Mouse (Mus musculus) CD4-positive, CD25-positive, alpha-beta regulatory T cell, adult 2 months (primary cell): Measurements from ENCODE around the gene Esyt2.

Experiments used
- DNase-seq: peaks from one replicate; pipeline ENCODE4 v3.0.0-alpha.2; 2012; ENCODE audit warnings: low read depth, low spot score

The Esyt2 gene

GRCm38 (mm10) chr12:116280149-116280652, 795 bp upstream of the Esyt2 start:
- no peak for DNase-seq

GRCm38 (mm10) chr12:116281427-116282281, 658 bp downstream of the Esyt2 start:
- DNase-seq = peak; percentile 51

GRCm38 (mm10) chr12:116282856-116283255, 1.9 kb downstream of the Esyt2 start:
- DNase-seq = peak; percentile 46

- DNase-seq = peak; percentile 48
These were observed 2.5 kb downstream of the Esyt2 start for GRCm38 (mm10) chr12:116283511-116283910.

DNA sequence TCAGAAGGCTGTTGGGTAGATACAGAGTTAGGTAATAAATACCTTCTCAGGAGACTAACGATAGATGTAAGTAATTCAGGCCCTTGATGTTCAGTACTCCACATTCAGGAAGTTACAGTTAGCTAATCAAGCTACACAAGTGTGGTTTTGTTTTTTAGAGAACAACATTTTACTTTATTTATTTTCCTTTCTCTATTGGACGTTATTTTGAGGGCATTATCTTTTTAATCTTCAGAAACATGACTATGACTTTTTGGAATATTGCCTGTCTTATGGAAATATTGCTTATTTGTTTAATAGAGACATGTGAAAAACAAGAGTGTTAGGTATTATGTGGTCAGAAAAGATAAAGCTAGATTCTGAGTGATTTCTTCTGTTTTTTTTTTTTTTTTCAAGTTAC, 12.2 kb downstream of the Esyt2 start:
- DNase-seq = peak; percentile 24

DNA sequence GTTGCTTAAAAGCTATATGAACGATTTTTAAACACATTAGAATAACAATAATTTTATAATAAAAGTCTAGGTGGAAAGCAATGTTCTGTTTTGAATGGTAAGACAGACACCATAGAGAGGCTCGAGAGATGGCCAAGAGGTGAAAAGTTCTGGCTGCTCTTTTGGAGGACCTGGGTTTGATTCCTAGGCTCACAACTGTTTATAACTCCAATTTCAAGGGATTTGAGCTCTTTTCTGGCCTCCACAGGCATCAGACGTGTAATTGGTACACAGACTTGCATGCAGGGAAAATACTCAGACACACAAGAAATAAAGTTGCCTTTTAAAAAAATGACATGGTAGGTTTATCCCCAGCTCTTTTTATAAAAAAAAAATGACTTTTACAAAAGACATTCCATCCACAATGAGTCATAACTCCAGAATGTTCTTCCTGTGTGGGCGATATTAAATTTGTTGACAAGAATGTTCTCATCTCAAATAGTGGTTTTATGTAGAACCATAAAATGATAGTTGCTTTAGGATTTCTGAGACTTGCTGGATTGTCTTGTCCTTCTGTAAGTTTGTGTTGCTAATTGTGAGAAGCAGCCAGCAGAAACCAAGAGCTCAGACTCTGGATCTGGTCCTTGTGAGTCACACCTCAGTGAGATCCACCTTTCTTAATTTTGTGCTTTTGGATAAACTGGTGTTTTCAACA, 12.8 kb downstream of the Esyt2 start:
- DNase-seq = no peak

DNA sequence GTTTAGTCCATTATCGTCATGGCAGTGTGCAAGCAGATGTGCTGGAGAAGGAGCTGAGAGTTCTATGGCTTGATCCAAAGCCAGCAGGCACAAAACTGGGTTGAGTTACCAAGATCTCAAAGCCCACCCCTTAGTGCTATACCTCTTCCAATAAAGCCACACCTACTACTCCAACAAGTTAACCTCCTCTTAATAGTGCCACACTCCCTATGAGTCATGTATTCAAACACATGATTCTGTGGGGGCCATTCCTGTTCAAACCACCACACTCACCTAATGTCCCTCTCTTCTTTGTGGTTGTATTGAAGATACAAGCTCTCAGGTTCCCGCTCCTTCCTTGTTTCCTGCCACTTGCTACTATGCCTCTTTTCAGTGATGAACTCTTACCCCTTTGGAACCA, 18.9 kb downstream of the Esyt2 start:
- no peak for DNase-seq

DNA sequence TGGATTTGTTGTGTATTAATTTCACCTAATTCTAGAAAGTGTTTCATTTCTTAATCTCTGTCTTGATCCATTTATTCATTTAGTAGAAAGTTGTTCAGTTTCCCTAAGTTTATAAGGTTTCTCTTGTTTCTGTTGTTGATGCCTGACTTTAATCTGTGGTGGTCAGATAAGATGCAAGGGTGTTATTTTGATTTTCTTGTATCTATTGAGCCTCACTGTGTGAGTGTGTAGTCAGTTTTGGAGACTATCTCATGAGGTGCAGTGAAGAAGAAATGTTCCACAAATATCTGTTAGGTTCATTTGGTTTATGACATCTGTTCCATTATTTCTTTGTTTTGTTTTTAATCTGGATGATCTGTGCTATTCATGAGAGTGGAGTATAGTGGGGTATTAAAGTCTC, 21.2 kb downstream of the Esyt2 start:
- DNase-seq = no peak

DNA sequence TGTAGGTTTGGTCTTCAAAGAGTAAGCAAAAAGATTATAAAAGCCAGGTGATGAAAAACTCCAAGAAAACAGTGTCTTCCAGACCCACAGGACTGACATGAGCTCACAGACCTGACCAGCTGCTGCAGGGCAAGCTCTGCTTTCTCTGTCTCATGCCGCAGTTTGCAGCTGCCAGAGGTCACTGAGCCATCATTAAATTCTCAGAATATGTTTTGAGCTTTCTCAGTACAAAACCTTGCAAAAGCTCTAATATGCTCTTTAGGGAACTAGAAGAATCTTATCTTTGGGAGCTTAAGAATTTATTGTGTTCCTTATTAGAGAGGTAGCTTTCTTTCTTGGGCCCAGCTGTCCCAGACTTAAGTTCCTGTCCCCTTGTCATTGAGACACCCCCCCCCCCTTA, 25.0 kb downstream of the Esyt2 start:
- DNase-seq = no peak

- DNase-seq = no peak
These were observed 26.9 kb downstream of the Esyt2 start for GRCm38 (mm10) chr12:116307870-116308269.

DNA sequence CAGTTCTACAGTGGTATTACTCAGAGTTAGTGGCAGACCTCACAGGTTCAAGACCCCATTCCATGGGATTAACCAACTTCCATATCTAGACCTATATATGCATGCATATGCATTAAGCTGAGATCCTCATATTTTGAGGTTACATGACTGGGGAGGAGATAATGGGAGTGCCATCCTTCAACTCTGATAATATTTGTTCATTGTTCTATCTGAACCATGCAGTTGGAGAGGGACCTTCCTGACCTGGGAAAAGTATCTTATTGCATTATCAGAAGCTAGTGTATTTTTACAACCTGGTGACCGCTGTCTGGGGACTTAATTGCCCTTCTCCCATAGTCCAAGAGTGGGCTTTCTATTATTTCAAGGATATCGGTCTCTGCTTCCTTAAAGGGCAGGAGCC, 27.6 kb downstream of the Esyt2 start:
- DNase-seq = no peak

DNA sequence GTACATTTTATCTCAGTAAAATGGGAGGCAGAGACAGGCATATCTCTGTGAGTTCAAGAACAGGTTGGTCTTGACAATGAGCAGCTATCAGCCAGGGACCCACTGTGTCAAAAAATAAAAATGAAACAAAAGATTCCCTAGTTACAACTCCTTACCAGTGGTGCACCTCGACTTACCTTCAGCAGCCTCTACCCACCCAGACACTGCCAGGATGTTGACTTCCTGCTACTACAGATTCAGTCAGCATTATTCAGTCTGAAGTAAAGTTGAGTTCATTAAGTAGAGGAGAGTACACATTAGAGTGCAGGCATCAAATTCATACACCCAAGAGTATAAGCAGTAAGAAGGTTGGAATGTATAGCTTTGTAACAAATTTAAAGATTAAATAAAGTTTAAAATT, 32.8 kb downstream of the Esyt2 start:
- peak; percentile 63 for DNase-seq

DNA sequence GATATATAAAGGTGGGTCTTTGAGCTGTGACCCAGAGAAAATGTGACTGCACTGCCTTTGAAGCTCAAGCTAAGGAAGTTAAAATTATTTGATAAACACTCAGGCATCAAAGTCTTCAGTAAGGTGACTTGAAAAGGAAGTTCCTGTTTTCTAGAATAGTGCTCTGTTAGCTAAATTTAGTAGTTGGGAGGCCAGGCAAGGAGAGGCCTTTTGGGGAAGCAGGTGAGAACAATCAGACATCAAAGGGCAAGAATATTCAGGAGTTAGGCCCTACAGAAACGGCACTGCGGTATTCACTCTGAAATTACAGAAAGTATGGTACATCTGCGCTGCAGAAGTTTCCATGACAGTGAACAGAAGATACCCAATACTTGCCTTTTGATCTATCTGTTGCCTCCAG, 34.5 kb downstream of the Esyt2 start:
- DNase-seq = peak; percentile 64

DNA sequence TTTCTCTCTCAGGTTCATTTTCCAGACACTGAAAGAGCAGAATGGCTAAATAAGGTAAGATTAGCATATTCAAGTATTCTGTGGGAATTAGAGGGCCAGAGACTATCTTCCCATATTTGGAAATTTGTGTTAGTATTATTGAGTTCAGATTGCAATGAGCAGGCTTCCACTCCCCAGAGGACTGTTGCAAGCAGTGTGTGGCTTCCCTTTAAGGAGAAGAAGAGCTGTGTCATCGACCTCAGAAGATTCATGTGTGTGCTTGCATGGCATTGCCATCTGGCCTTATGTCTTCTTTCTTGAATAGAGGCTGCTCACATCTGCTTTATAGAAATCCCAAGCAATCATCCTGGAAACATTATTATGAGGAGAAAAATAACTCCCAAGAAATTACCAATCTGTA, 36.8 kb downstream of the Esyt2 start:
- no peak for DNase-seq

- no peak for DNase-seq
These were observed 44.5 kb downstream of the Esyt2 start for GRCm38 (mm10) chr12:116325545-116325944.

DNA sequence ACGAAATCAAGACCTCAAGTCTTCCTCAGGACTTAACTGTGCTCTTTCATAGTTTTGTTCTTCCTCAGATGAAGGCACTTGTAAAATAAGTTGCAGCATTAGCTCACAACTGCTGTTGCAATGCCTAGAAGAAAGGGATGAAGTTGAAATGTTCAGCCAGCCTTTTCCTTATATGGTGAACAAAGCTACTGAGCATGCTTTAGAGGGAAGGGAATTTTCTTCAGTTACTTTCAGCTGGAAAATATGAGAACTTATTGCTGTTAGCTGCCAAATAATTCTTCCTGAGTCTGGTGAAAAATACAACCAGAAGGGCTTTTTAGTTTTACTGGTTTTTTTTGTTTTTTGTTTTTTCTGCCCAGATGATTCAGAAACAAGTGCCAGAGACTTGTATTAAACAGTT, 45.2 kb downstream of the Esyt2 start:
- DNase-seq = no peak

- DNase-seq = no peak
These were observed 53.3 kb downstream of the Esyt2 start for GRCm38 (mm10) chr12:116334253-116334652.

- DNase-seq = no peak
These were observed 59.2 kb downstream of the Esyt2 start for GRCm38 (mm10) chr12:116340160-116340559.

- no peak for DNase-seq
These were observed 67.8 kb downstream of the Esyt2 start for GRCm38 (mm10) chr12:116348755-116349286.

DNA sequence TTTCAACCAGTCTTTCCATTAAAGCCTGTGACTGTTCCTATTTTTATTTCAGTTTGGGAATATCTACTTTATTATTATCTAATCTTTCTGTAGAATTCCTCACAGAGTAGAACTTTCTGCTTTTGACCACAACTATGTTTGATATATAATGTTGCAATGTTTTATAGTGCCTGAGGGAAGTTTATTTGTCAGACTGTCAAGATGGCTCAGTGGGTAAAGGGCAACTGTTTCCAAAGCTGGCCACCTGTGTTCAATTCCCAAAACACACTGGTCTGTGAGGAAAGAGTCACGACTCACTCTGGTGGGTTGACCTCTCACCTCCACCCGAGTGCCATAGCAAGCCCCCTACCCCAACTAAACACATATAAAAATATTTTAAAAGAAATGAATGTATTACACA, 68.4 kb downstream of the Esyt2 start:
- no peak for DNase-seq

GRCm38 (mm10) chr12:116351022-116351421, 70.0 kb downstream of the Esyt2 start:
- no peak for DNase-seq

GRCm38 (mm10) chr12:116352404-116352803, 71.4 kb downstream of the Esyt2 start:
- no peak for DNase-seq

GRCm38 (mm10) chr12:116354694-116355093, 73.7 kb downstream of the Esyt2 start:
- DNase-seq = no peak
